Mouse (Mus musculus) ES-Bruce4 (cell line): ENCODE data around the gene Golim4. TPM values are rescaled to one million over a fixed set of nuclear protein-coding genes. Genes with fewer than 3 reads are reported as not detected.

Source experiments
- H3K27ac ChIP-seq: 2 replicates; pipeline ENCODE4 v1.5.1; 2012; ENCODE audit warnings: low read length, inconsistent platforms; ENCODE audit not compliant: insufficient read depth
- H3K27me3 ChIP-seq: 2 replicates; pipeline ENCODE4 v1.6.1; 2012; ENCODE audit warnings: mild to moderate bottlenecking, low read length, inconsistent platforms; ENCODE audit not compliant: control insufficient read depth, poor library complexity, insufficient read depth, severe bottlenecking
- H3K36me3 ChIP-seq: 2 replicates; pipeline ENCODE4 v1.6.1; 2012; ENCODE audit warnings: inconsistent platforms, mild to moderate bottlenecking, low read length, moderate library complexity; ENCODE audit not compliant: control insufficient read depth, poor library complexity, insufficient read depth, severe bottlenecking
- H3K4me1 ChIP-seq: one replicate; pipeline ENCODE4 v1.8.1; 2011; ENCODE audit warnings: low read length; ENCODE audit not compliant: control insufficient read depth, insufficient read depth
- H3K4me3 ChIP-seq: 2 replicates; pipeline ENCODE4 v1.5.1; 2011; ENCODE audit warnings: low read depth, mild to moderate bottlenecking, low read length
- H3K9ac ChIP-seq: 2 replicates; pipeline ENCODE4 v1.6.1; 2012; ENCODE audit warnings: low read depth, mild to moderate bottlenecking, inconsistent platforms; ENCODE audit not compliant: poor library complexity, severe bottlenecking
- H3K9me3 ChIP-seq: replicated peaks from 2 replicates; pipeline ENCODE4 v1.6.1; 2012; ENCODE audit warnings: mild to moderate bottlenecking, low read length, inconsistent platforms; ENCODE audit not compliant: control insufficient read depth, poor library complexity, insufficient read depth, severe bottlenecking
- CTCF ChIP-seq: IDR thresholded peaks from one replicate; pipeline ENCODE4 v1.8.1; 2011; ENCODE audit warnings: low read depth, low read length
- EP300 ChIP-seq: IDR thresholded peaks from 2 replicates; pipeline ENCODE4 v1.6.1; 2011; ENCODE audit warnings: low read depth, low read length; ENCODE audit not compliant: insufficient read depth
- POLR2A ChIP-seq: IDR thresholded peaks from one replicate; pipeline ENCODE4 v1.8.1; 2011; ENCODE audit warnings: low read length; ENCODE audit not compliant: insufficient read depth
- polyA plus RNA-seq: library from polyadenylated mRNA; stranded (reverse); fragments of >200 nt; gene quantifications from 2 replicates; pipeline ENCODE4 v1.2.4, GENCODE M21; 2011; ENCODE audit warnings: low read depth; ENCODE audit not compliant: missing spikeins, insufficient read depth, insufficient read length

Golim4 gene
- polyA plus RNA-seq, 1 experiment: 17.3 TPM

GRCm38 (mm10) chr3:75901903-75902598 is 54.7 kb downstream of the Golim4 start:
- Histone ChIP-seq H3K27ac (no peak overlapping the region), H3K9ac (no peak overlapping the region), H3K36me3 (no peaks in the 10 kb centered on the region), H3K9me3 (no peaks in the 10 kb centered on the region), H3K27me3 (no peaks in the 10 kb centered on the region), H3K4me3 (no peak overlapping the region), H3K4me1 (no peaks in the 10 kb centered on the region)
- TF ChIP-seq CTCF (peak; percentile 3), POLR2A (no peak)

DNA sequence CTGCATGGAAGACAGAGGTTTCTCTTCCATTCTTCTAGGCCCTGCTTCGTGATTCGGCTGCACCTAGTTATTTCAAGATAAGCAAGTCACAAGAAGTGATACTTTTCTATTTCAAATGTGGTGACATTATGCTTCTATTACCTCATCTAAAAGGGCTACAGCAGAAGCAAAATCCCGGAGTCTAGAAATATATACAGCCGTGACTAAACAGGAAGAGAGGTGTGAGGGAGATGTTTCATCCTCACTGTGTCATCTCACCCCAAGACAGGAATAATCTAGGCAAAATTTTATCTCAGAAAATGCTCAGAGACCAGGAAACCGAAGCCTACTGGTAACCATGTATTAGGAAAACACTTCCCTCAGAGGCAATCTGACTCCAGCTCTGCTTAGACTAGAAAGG is 61.7 kb downstream of the Golim4 start:
- Histone ChIP-seq H3K9me3 (no peaks in the 10 kb centered on the region), H3K27ac (no peak overlapping the region), H3K4me1 (no peaks in the 10 kb centered on the region), H3K4me3 (no peak overlapping the region), H3K9ac (no peak overlapping the region), H3K36me3 (no peaks in the 10 kb centered on the region), H3K27me3 (no peaks in the 10 kb centered on the region)
- no peak for TF ChIP-seq EP300
- TF ChIP-seq POLR2A: no peak
- TF ChIP-seq CTCF: no peak

DNA sequence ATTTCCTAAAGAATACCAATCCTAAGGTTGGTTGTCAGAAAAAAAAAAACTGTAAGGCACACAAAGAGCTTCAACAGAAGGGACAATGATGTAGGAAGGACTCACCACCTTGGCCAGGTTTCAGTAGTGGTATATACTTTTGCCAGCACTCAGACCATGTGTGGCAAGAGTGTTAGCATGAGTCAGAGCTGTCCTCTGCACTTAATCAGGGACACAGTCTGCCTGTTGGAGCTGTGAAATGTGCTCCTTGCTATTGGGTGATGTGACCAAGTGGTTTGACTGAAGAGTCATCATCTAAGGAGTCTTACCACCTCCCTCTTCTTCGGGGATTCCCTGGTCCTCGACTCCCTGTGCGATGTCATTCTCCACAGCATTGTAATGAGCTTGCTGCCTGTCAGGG is 65.2 kb downstream of the Golim4 start:
- TF ChIP-seq EP300 (no peak), POLR2A (no peak), CTCF (no peak)
- Histone ChIP-seq H3K4me3 (no peak overlapping the region), H3K36me3 (no peaks in the 10 kb centered on the region), H3K27ac (no peak overlapping the region), H3K27me3 (no peaks in the 10 kb centered on the region), H3K4me1 (no peaks in the 10 kb centered on the region), H3K9me3 (no peaks in the 10 kb centered on the region), H3K9ac (no peak overlapping the region)

GRCm38 (mm10) chr3:75889323-75889722 is 67.4 kb downstream of the Golim4 start:
- Histone ChIP-seq H3K27ac (no peak overlapping the region), H3K4me3 (no peak overlapping the region), H3K9ac (no peak overlapping the region), H3K9me3 (no peaks in the 10 kb centered on the region), H3K36me3 (no peaks in the 10 kb centered on the region), H3K4me1 (no peaks in the 10 kb centered on the region), H3K27me3 (no peaks in the 10 kb centered on the region)
- TF ChIP-seq POLR2A: no peak
- no peak for TF ChIP-seq CTCF
- TF ChIP-seq EP300: no peak

- Histone ChIP-seq H3K27ac (no peak overlapping the region), H3K36me3 (no peaks in the 10 kb centered on the region), H3K27me3 (no peaks in the 10 kb centered on the region), H3K4me1 (no peaks in the 10 kb centered on the region), H3K9me3 (no peaks in the 10 kb centered on the region), H3K9ac (no peak overlapping the region), H3K4me3 (no peak overlapping the region)
- TF ChIP-seq EP300 (no peak), CTCF (no peak), POLR2A (no peak)
Measured at GRCm38 (mm10) chr3:75881582-75881981, 75.2 kb downstream of the Golim4 start.

DNA sequence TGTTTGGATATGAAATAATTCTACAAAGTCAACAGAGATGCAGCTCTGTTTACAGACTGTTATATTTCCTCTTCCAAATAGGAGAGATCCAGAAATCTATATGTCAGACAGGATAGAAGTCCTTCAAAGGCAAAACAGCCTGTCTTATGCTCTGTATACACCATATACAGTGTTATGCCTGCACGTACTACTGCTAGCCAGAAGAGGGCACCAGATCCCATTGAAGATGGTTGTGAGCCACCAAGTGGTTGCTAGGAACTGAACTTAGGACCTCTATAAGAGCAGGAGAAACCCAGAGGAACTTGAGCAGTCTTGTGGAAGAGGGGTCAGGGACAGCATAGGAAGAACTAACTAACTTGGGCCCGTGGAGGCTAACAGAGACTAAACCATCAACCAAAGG is 77.5 kb downstream of the Golim4 start:
- no peaks in the 10 kb centered on the region for H3K9me3 ChIP-seq
- H3K27me3 ChIP-seq: no peaks in the 10 kb centered on the region
- no peak overlapping the region for H3K9ac ChIP-seq
- no peak overlapping the region for H3K27ac ChIP-seq
- no peaks in the 10 kb centered on the region for H3K36me3 ChIP-seq
- TF ChIP-seq CTCF (peak; percentile 26), POLR2A (no peak), EP300 (no peak)
- no peak overlapping the region for H3K4me3 ChIP-seq
- no peaks in the 10 kb centered on the region for H3K4me1 ChIP-seq
